Mouse (Mus musculus) stomach, embryonic 16.5 days (tissue): ENCODE measurements around the gene Rab15. TPM values are rescaled to one million over a fixed set of nuclear protein-coding genes. Genes with fewer than 3 reads are reported as not detected.
"Not testable (repeated sequence)": the region's sequence is repeated elsewhere in the genome, so short reads cannot be mapped to it uniquely, and the experiment has no call there.

ENCODE experiments used
- ATAC-seq: fragments of 200-750 bp; cut with Nextera tagmentation; 2 replicates; pipeline ENCODE4 v1.8.0; 2017; ENCODE audit warnings: moderate number of reproducible peaks, moderate TSS enrichment; ENCODE audit not compliant: insufficient read depth, low FRiP score
- H3K27ac ChIP-seq: fragments of 300-500 bp; sonication (generic); 2 replicates; pipeline ENCODE4 v1.5.1; 2014; ENCODE audit warnings: low read length
- H3K27me3 ChIP-seq: fragments of 300-500 bp; sonication (generic); 2 replicates; pipeline ENCODE4 v1.6.1; 2014; ENCODE audit warnings: low read length, control low read depth, mixed read lengths; ENCODE audit not compliant: control insufficient read depth, insufficient read depth
- H3K36me3 ChIP-seq: fragments of 300-500 bp; sonication (generic); 2 replicates; pipeline ENCODE4 v1.6.1; 2014; ENCODE audit warnings: low read length; ENCODE audit not compliant: control insufficient read depth, insufficient read depth
- H3K4me1 ChIP-seq: fragments of 300-500 bp; sonication (generic); 2 replicates; pipeline ENCODE4 v1.6.1; 2014; ENCODE audit warnings: low read length, control low read depth, mixed read lengths; ENCODE audit not compliant: control insufficient read depth, insufficient read depth
- H3K4me2 ChIP-seq: fragments of 300-500 bp; sonication (generic); 2 replicates; pipeline ENCODE4 v1.6.1; 2014; ENCODE audit warnings: low read depth, low read length, mixed read lengths
- H3K4me3 ChIP-seq: fragments of 300-500 bp; sonication (generic); replicated peaks from 2 replicates; pipeline ENCODE4 v1.5.1; 2014; ENCODE audit warnings: mild to moderate bottlenecking, low read length
- H3K9ac ChIP-seq: fragments of 300-500 bp; sonication (generic); 2 replicates; pipeline ENCODE4 v1.6.1; 2014; ENCODE audit warnings: low read length
- H3K9me3 ChIP-seq: fragments of 300-500 bp; sonication (generic); replicated peaks from 2 replicates; pipeline ENCODE4 v1.6.1; 2016; ENCODE audit warnings: low read length, control low read depth; ENCODE audit not compliant: control insufficient read depth
- WGBS: fragments of 180-500 bp; shearing (Covaris S2); extraction: QIAGEN DNeasy Blood & Tissue Kit; methylation state at CpG from one replicate; pipeline ENCODE4 v1.1.7; 2014; 5-methylcytosine and 5-hydroxymethylcytosine counted together
- polyA plus RNA-seq: library from polyadenylated mRNA; unstranded; fragments of >200 nt; fragmentation: Nextera tagmentation; extraction: Ambion mirVana; gene quantifications from 2 replicates; pipeline ENCODE4 v1.2.1, GENCODE M21; 2015

The Rab15 gene
- polyA plus RNA-seq: 38.3 and 49.3 TPM in 2 replicates

DNA sequence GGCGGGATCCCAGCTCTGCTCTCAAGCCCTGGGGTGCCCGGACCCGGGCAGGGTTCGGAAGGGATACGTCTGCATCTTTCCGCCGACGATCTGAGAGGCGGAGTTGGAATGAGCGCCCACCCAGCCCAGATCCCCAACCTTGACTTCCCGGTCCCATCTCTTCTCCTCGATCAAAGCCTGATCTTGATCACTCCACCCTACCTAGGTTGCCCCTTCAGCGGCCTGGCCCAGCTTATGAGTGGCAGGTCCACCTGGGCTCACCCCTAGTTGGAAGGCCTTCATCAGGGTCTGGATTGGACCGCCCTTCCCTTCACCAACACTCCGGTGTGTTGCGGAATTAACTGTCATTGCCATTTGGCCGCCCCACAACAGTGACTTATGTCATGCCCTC, at the start of gene Rab15:
TSS of gene Rab15 (minus strand) at position 258 of the 391 bp plus-strand sequence.
- H3K27ac ChIP-seq: peak within 1 kb of the TSS; percentile 66; the same call in 1 of the 2 replicates
- H3K27me3 ChIP-seq: no peaks in the 10 kb centered on the region
- H3K4me1 ChIP-seq: peaks cover 40% of the 10 kb centered on the region
- ATAC-seq: peak; percentile 3; the same call in 1 of the 2 replicates
- no peaks in the 10 kb centered on the region for H3K9me3 ChIP-seq
- H3K9ac ChIP-seq: peak within 1 kb of the TSS; percentile 88
- H3K4me2 ChIP-seq: peak within 1 kb of the TSS; percentile 89
- no peaks in the 10 kb centered on the region for H3K36me3 ChIP-seq
- peak within 1 kb of the TSS; percentile 72 for H3K4me3 ChIP-seq
- WGBS: 4% methylated on average over 17 of the region's 17 CpGs

DNA sequence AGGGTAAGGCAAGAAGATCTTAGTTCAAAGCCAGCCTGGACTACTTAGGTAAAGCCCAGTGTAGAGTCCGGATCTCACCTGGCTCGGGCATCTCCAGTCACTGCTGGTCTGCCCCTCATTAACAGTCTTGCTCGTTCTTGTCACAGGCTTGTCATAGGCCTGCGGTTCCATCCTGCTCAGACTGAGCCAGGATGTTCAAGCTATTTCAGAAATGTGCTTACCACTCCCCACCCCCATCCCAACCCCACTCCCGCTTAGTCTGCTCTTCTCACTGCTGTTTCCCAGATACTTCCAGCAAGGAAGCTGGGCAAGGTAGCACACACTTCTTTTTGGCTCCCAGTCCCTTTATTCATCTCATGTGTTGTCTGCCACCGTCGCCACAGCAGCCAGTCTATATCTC, 46.9 kb upstream of the Rab15 start:
- Histone ChIP-seq H3K4me2 (no peak overlapping the region), H3K27ac (no peak overlapping the region), H3K9me3 (no peaks in the 10 kb centered on the region), H3K27me3 (no peaks in the 10 kb centered on the region), H3K4me3 (no peak overlapping the region), H3K36me3 (no peaks in the 10 kb centered on the region), H3K4me1 (no peaks in the 10 kb centered on the region), H3K9ac (no peak overlapping the region)
- ATAC-seq: no peak
- WGBS: 84% methylated on average over 7 of the region's 7 CpGs

DNA sequence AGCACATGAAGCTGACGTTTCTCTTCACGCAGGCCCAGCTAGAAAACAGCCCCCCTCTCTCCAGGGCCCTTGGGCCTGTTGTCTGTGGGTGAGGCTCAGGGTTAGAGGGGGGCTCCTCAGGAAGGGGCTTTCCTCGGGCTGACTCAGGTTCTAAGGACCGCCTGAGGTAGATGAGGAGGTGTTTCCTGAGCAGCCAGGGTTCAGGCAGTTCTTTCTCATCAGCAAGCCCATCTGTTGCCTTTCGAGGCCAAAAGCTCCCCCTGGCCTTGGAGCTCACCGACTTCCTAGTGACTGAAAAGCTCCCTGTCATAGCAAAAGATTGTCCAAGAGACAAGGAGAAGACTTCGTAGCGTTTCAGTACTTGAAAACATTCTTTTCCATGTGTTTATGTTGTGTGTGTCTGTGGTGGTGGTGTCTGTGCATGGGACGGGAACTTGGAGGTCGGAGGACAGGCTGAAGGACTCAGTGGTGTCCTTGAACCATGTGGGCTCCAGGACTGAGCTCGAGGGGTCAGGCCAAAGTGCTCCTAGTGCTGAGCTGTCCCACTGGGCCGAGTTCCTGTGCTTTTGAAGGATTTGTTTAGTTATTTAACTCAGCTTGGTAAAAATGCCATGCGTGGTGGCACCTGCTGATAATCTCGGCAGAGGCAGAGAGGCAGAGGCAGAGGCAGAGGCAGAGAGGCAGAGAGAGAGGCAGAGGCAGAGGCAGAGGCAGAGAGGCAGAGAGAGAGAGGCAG, 45.9 kb upstream of the Rab15 start:
- Histone ChIP-seq H3K9me3 (no peaks in the 10 kb centered on the region), H3K4me1 (no peaks in the 10 kb centered on the region), H3K4me2 (no peak overlapping the region), H3K36me3 (no peaks in the 10 kb centered on the region), H3K27ac (no peak overlapping the region), H3K27me3 (no peaks in the 10 kb centered on the region), H3K4me3 (no peak overlapping the region), H3K9ac (no peak overlapping the region)
- 69% methylated on average over 14 of the region's 14 CpGs for WGBS
- ATAC-seq: no peak

DNA sequence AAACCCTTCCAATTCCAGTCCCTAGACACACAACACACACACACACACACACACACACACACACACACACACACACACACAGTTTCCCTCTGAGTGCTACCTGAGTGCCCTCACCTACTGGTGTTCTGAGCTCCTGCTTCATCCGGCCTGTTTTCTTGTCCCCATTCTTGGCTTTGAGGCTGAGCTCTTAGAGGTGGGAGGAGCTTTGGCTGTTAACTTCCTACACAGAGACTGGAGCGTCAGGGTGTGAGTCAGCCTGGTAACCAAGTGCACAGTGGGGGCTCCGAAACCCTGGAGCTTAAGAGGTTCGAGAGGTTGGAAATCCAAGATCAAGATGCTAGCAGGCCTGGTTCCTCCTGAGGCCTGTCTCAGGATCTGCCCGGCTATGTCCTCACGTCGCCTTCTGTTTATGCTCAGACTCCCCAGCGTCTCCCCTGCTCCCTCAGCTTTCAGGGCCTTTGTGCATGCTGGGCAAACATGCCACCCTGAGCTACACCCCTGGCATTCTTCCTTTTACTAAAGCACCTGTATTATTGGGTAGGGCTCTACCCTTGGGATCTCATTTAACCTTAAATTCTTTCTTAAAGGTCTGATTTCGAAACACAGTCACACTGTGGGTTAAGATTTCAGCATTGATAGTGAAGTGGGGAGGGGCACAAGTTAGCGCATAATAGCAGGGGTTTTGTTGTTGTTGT, 45.0 kb upstream of the Rab15 start:
- WGBS: 54% methylated on average over 10 of the region's 10 CpGs

DNA sequence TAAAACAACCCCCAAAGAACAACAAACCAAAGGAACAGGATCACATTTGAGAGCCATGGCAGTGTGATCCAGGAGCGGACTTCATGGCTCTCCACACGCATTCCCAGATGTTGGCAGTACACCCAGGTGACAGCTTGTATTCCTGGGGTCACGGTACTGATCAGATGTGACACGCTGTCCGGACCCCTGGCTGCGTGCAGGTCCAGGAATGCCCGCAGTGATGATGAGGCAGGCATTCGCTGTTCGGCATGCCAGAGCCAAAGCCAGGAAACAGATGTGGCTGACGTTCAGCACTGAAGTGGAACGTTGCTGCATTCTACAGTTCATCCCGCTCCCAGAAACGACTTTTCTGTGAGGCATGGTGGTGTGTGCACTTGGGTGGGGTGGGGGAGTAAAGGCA, 42.6 kb upstream of the Rab15 start:
- Histone ChIP-seq H3K9me3 (no peaks in the 10 kb centered on the region), H3K4me3 (no peak overlapping the region), H3K4me1 (no peaks in the 10 kb centered on the region), H3K4me2 (no peak overlapping the region), H3K9ac (no peak overlapping the region), H3K27ac (no peak overlapping the region), H3K27me3 (no peaks in the 10 kb centered on the region), H3K36me3 (0 out of 2 replicates have a peak, but pooled peaks cover 4% of the 10 kb centered on the region)
- WGBS: 91% methylated on average over 13 of the region's 13 CpGs
- no peak for ATAC-seq

More for the DNA sequence above, 45.0 kb upstream of the Rab15 start:
- H3K9ac ChIP-seq: peak overlapping the region; percentile 18; the same call in 1 of the 2 replicates
- no peaks in the 10 kb centered on the region for H3K4me1 ChIP-seq
- H3K4me2 ChIP-seq: no peak overlapping the region
- H3K36me3 ChIP-seq: 0 out of 2 replicates have a peak, but pooled peaks cover 3% of the 10 kb centered on the region
- H3K27ac ChIP-seq: peak overlapping the region; percentile 58
- peak; percentile 69; the same call in 1 of the 2 replicates for ATAC-seq
- H3K9me3 ChIP-seq: no peaks in the 10 kb centered on the region
- H3K27me3 ChIP-seq: no peaks in the 10 kb centered on the region
- H3K4me3 ChIP-seq: no peak overlapping the region

DNA sequence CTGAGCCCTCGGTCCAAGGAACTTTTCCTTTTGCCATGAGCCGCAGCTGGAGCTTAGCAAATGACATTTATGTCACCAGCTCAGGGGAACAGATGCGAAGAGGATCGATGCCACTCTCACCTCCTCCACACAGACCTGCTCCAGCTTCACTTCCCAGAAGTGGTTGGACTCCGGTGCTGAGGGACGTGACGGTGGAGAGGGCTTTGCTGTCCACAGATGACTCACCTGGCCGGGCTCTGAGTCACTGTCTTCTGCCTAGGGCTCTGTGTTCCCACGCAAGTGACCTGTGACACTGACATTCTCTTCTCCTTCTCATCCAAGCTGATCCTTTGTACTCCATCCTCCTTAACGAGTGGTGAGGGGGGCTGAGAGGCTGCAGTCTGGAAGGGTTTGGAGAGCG, 40.9 kb upstream of the Rab15 start:
- H3K4me3 ChIP-seq: no peak overlapping the region
- 0 out of 2 replicates have a peak, but pooled peaks cover 4% of the 10 kb centered on the region for H3K36me3 ChIP-seq
- H3K27me3 ChIP-seq: no peaks in the 10 kb centered on the region
- H3K9me3 ChIP-seq: no peaks in the 10 kb centered on the region
- no peak overlapping the region for H3K4me2 ChIP-seq
- 77% methylated on average over 11 of the region's 11 CpGs for WGBS
- H3K9ac ChIP-seq: no peak overlapping the region
- ATAC-seq: no peak
- H3K4me1 ChIP-seq: no peaks in the 10 kb centered on the region
- no peak overlapping the region for H3K27ac ChIP-seq

DNA sequence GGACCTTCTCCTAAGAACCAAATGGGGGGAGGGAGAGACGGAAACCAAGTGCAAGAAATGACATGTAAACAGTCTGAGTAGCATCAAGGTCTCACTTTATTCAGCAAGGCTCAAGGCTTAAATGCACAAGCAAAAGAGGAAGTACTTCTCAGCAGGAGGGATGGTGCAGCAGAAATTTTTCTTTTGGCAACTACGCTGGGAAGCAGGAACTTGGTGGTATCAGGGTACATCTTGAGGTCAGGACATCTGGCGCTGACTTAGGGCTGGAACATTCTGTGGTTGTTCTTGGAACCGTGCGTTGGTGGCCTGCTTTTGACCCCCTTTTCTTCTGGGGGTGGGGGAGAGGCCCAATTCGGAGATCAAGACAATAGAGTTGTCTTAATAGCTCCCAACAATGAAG, 36.1 kb upstream of the Rab15 start:
- WGBS: 89% methylated on average over 6 of the region's 6 CpGs
- H3K4me3 ChIP-seq, H3K27me3 ChIP-seq, H3K36me3 ChIP-seq, H3K9me3 ChIP-seq, H3K4me2 ChIP-seq, H3K27ac ChIP-seq, ATAC-seq, H3K9ac ChIP-seq, H3K4me1 ChIP-seq: not testable (repeated sequence)

DNA sequence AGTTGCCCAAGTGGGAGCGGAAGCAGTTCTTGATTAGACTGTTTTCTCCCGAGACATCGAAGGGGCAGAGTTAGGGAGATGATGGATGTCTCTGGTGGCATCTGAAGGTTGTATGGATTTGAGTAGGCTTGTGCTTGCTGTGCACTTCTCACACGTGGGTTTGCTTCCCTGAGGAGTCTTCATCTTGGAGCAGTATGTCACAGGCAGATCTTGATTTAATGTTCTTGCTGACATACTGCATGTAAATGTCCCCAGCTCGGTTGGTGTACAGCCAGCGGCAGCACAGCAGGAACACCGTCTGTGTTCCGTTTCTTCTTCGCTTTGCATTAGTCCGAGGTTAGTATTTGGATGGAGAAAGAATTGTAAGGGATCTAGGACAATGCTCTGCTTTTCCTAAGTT, 34.4 kb upstream of the Rab15 start:
- Histone ChIP-seq H3K4me2 (no peak overlapping the region), H3K27ac (no peak overlapping the region), H3K4me1 (no peaks in the 10 kb centered on the region), H3K9me3 (no peaks in the 10 kb centered on the region), H3K36me3 (no peaks in the 10 kb centered on the region), H3K9ac (no peak overlapping the region), H3K4me3 (no peak overlapping the region), H3K27me3 (no peaks in the 10 kb centered on the region)
- 84% methylated on average over 10 of the region's 10 CpGs for WGBS
- ATAC-seq: no peak

DNA sequence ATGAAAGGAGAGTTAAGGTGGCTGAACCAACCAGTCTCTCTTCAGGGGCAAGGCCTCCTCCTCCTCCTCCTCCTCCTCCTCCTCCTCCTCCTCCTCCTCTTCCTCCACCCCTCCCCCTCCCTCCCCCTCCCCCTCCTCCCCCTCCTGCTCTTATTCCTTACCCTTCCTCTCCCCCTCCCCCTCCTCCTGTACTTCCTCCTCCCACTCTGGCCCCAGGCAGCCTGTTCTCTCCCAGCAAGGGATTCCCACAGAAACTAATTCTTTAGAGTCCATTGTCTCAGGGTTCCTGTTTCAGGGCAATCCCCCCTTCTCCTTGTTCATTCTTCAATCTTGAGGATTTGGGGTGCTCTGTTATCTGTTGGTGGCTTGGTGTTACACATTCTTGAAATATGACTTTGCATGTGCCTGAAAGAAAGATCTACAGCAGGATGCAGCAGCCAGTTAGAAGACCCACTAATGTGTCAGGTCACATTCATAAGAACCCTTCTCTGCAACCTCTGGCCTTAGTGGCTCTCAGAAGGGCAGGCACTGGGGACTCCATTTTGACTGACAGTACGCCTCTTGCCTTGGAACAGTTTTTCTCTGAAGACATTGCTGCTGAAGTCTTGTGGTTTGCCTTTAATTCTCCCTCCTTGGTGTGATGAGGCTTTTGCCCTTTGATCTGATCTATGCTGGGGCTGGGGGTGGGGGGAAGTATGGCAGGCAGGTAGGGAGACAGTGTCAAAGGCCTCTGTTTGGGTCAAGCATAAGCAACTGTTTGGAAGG, 30.9 kb upstream of the Rab15 start:
- Histone ChIP-seq H3K27ac (no peak overlapping the region), H3K36me3 (no peaks in the 10 kb centered on the region), H3K9ac (no peak overlapping the region), H3K27me3 (no peaks in the 10 kb centered on the region), H3K4me2 (no peak overlapping the region), H3K4me3 (no peak overlapping the region), H3K9me3 (no peaks in the 10 kb centered on the region), H3K4me1 (no peaks in the 10 kb centered on the region)
- WGBS: 90% methylated on average over 1 of the region's 1 CpGs
- no peak for ATAC-seq
